Mouse (Mus musculus) heart, postnatal 0 days (tissue): Measurements from ENCODE around the gene Pkd1l1. TPM values are rescaled to one million over a fixed set of nuclear protein-coding genes. Genes with fewer than 3 reads are reported as not detected.

Source experiments
- ATAC-seq: fragments of 200-750 bp; cut with Nextera tagmentation; 2 replicates; pipeline ENCODE4 v1.8.0; 2017; ENCODE audit warnings: low read depth, moderate number of reproducible peaks, moderate library complexity; ENCODE audit not compliant: insufficient read depth
- DNase-seq: peaks from one replicate; pipeline ENCODE4 v3.0.0-alpha.2; 2016; ENCODE audit warnings: low spot score
- H3K27ac ChIP-seq: fragments of 300-500 bp; sonication (generic); 2 replicates; pipeline ENCODE4 v1.5.1; 2014; ENCODE audit warnings: low read depth, mild to moderate bottlenecking
- H3K27me3 ChIP-seq: fragments of 300-500 bp; sonication (generic); 2 replicates; pipeline ENCODE4 v1.6.1; 2014; ENCODE audit warnings: low read length, mixed read lengths; ENCODE audit not compliant: control insufficient read depth, insufficient read depth
- H3K36me3 ChIP-seq: fragments of 300-500 bp; sonication (generic); replicated peaks from 2 replicates; pipeline ENCODE4 v1.6.1; 2014; ENCODE audit warnings: low read length, mixed read lengths; ENCODE audit not compliant: control insufficient read depth, insufficient read depth
- H3K4me1 ChIP-seq: fragments of 300-500 bp; sonication (generic); 2 replicates; pipeline ENCODE4 v1.6.1; 2014; ENCODE audit warnings: antibody characterized with exemption; ENCODE audit not compliant: control insufficient read depth, insufficient read depth
- H3K4me2 ChIP-seq: fragments of 300-500 bp; sonication (generic); 2 replicates; pipeline ENCODE4 v1.6.1; 2014; ENCODE audit warnings: low read depth, mild to moderate bottlenecking, low read length, moderate library complexity
- H3K4me3 ChIP-seq: fragments of 300-500 bp; sonication (generic); 2 replicates; pipeline ENCODE4 v1.5.1; 2014; ENCODE audit warnings: low read depth, low read length
- H3K9ac ChIP-seq: fragments of 300-500 bp; sonication (generic); replicated peaks from 2 replicates; pipeline ENCODE4 v1.6.1; 2014; ENCODE audit warnings: low read depth, low read length, mixed read lengths
- H3K9me3 ChIP-seq: fragments of 300-500 bp; sonication (generic); replicated peaks from 2 replicates; pipeline ENCODE4 v1.6.1; 2016; ENCODE audit warnings: low read length; ENCODE audit not compliant: control insufficient read depth
- CTCF ChIP-seq: IDR thresholded peaks from 2 replicates; pipeline ENCODE4 v1.5.1; 2016; ENCODE audit warnings: antibody characterized with exemption, control low read depth, low read depth
- EP300 ChIP-seq: IDR thresholded peaks from 2 replicates; pipeline ENCODE4 v1.6.1; 2016; ENCODE audit warnings: antibody characterized with exemption, low read depth
- WGBS: fragments of 180-500 bp; shearing (Covaris S2); extraction: QIAGEN DNeasy Blood & Tissue Kit; methylation state at CpG from one replicate; pipeline ENCODE4 v1.1.7; 2014; 5-methylcytosine and 5-hydroxymethylcytosine counted together
- polyA plus RNA-seq: library from polyadenylated mRNA; unstranded; fragments of >200 nt; fragmentation: Nextera tagmentation; extraction: Ambion mirVana; gene quantifications from 2 replicates; pipeline ENCODE4 v1.2.1, GENCODE M21; 2015
- total RNA-seq: library from RNA; depleted of rRNA; stranded (reverse); fragments of >200 nt; gene quantifications from 2 replicates; pipeline ENCODE4 v1.2.3, GENCODE M21; 2014; ENCODE audit warnings: low replicate concordance

Pkd1l1 gene
- total and polyA plus RNA-seq, 2 experiments from 2014 or later: 0.01 TPM; not detected in 1

DNA sequence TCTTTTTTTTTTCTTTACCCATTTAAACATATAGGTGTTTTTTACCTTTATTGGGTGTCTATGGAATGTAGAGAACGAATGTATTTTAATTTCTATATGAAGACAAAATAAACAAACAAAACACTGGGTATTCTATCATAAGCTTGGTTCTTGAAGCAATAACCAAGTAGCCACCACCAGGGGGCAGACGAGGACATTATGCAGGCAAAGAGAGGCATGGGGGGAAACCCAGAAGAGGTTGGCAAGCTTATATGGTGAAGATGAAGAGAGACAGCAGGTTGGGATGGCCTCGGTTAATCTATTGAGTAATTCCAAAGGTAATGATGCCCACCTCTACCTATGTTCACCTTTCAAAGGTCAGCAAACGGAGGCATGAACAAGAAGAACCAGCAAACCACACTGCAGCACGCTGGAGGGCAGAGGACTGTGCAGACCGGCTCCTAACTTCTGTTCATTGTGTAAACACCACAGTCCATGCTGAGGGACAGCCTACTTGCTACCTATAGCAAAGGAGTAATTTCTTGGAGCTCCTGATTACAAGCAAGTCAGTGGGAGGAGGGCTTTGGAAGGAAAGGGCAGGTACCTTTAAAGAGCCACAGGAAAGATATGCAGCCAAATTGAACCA, 10.3 kb upstream of the Pkd1l1 start:
- H3K27ac ChIP-seq: no peak overlapping the region
- ATAC-seq (0 out of 2 replicates have a peak, but pooled peaks have one; percentile 17), DNase-seq (peak; percentile 52)
- WGBS: 39% methylated on average over 6 of the region's 6 CpGs
- H3K9me3 ChIP-seq: no peaks in the 10 kb centered on the region
- no peak overlapping the region for H3K9ac ChIP-seq
- no peaks in the 10 kb centered on the region for H3K27me3 ChIP-seq
- no peaks in the 10 kb centered on the region for H3K36me3 ChIP-seq
- no peak overlapping the region for H3K4me3 ChIP-seq
- TF ChIP-seq CTCF: peak; percentile 92
- TF ChIP-seq EP300: no peak
- no peak overlapping the region for H3K4me2 ChIP-seq
- H3K4me1 ChIP-seq: 0 out of 2 replicates have a peak, but pooled peaks cover 6% of the 10 kb centered on the region

GRCm38 (mm10) chr11:8978154-8978553, 5.1 kb upstream of the Pkd1l1 start:
- H3K27ac ChIP-seq: no peak overlapping the region
- H3K36me3 ChIP-seq: no peaks in the 10 kb centered on the region
- TF ChIP-seq EP300 (no peak), CTCF (no peak)
- H3K4me2 ChIP-seq: no peak overlapping the region
- ATAC-seq (no peak), DNase-seq (no peak)
- no peaks in the 10 kb centered on the region for H3K4me1 ChIP-seq
- 73% methylated on average over 4 of the region's 4 CpGs for WGBS
- no peak overlapping the region for H3K9ac ChIP-seq
- H3K9me3 ChIP-seq: no peaks in the 10 kb centered on the region
- no peaks in the 10 kb centered on the region for H3K27me3 ChIP-seq
- H3K4me3 ChIP-seq: no peak overlapping the region

DNA sequence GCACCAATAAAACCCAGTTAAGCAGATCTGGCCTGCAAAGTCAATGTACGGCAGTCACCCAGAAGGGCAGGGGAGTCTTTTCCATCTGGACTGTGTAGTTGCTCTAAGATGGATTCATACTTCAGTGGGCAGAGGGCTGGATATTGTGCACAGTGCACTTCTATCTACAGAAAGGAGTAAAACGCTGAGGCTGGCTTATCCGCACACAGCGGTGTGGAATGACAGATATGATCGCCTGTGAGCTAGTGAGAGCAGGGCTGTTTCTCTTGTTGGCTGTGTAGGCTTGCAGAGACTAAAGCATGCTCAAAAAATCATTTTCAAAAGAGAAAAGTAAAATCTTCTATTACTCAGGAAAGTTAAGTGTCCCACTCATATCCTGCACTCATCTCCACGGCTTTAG, 973 bp downstream of the Pkd1l1 start:
- Histone ChIP-seq H3K27me3 (no peaks in the 10 kb centered on the region), H3K9ac (no peak overlapping the region)
- ATAC-seq: no peak

DNA sequence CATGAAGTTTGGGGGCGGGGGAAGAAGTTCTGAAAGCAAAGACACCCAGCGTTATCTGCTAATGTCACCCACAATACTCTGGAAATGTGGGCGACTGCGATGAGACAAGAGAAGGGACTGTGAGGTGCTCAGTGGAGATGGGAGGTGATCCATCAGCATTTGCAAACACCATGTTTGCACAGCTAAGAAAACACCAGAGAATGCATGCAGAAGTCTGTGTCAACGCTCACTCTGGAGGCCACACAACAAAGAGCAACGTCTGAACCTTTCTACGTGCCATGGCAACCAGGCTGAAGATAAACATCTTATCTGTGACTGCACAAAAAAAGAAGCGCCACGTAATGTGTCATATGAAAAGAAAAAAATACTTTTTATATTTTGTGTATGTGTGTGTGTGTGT, 2.6 kb downstream of the Pkd1l1 start:
- no peak overlapping the region for H3K4me3 ChIP-seq
- no peak overlapping the region for H3K27ac ChIP-seq
- TF ChIP-seq EP300: no peak
- no peak for TF ChIP-seq CTCF
- H3K9ac ChIP-seq: no peak overlapping the region
- H3K4me2 ChIP-seq: no peak overlapping the region
- ATAC-seq (no peak), DNase-seq (no peak)
- WGBS: 68% methylated on average over 9 of the region's 9 CpGs
- no peaks in the 10 kb centered on the region for H3K9me3 ChIP-seq
- H3K27me3 ChIP-seq: no peaks in the 10 kb centered on the region
- H3K4me1 ChIP-seq: no peaks in the 10 kb centered on the region
- H3K36me3 ChIP-seq: no peaks in the 10 kb centered on the region

More for the DNA sequence above, 973 bp downstream of the Pkd1l1 start:
- TF ChIP-seq CTCF: no peak
- TF ChIP-seq EP300: no peak
- Histone ChIP-seq H3K4me3 (no peak overlapping the region), H3K4me1 (no peaks in the 10 kb centered on the region), H3K27ac (no peak overlapping the region), H3K36me3 (no peaks in the 10 kb centered on the region), H3K4me2 (no peak overlapping the region), H3K9me3 (no peaks in the 10 kb centered on the region)
- DNase-seq: no peak
- 47% methylated on average over 6 of the region's 6 CpGs for WGBS

DNA sequence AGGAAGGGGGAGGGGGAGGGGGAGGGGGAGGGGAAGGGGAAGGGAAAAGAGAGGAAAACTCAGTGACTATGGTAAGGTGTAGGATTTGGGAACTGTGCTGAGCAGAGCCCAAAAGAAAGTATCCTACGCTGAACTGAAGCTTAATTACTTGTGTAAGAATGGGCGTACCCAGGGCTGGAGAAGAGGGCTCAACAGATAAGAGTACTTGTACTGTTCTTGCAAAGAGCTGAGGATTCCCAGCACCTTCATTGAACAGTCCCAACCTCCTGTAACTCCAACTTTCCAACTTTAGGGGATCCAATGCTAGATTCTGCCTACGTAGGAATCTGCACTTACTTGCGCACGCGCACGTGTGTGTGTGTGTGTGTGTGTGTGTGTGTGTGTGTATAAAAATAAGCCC, 5.0 kb downstream of the Pkd1l1 start:
- H3K36me3 ChIP-seq: no peaks in the 10 kb centered on the region
- no peak overlapping the region for H3K27ac ChIP-seq
- DNase-seq (no peak), ATAC-seq (no peak)
- no peaks in the 10 kb centered on the region for H3K27me3 ChIP-seq
- H3K4me2 ChIP-seq: no peak overlapping the region
- no peaks in the 10 kb centered on the region for H3K9me3 ChIP-seq
- TF ChIP-seq EP300: no peak
- no peak for TF ChIP-seq CTCF
- no peaks in the 10 kb centered on the region for H3K4me1 ChIP-seq
- H3K9ac ChIP-seq: no peak overlapping the region
- 92% methylated on average over 7 of the region's 7 CpGs for WGBS
- H3K4me3 ChIP-seq: no peak overlapping the region

- H3K4me3 ChIP-seq: no peak overlapping the region
- no peaks in the 10 kb centered on the region for H3K9me3 ChIP-seq
- DNase-seq: no peak
- no peaks in the 10 kb centered on the region for H3K36me3 ChIP-seq
- 72% methylated on average over 10 of the region's 10 CpGs for WGBS
- no peak overlapping the region for H3K9ac ChIP-seq
- ATAC-seq: no peak
- TF ChIP-seq EP300 (no peak), CTCF (no peak)
- no peaks in the 10 kb centered on the region for H3K27me3 ChIP-seq
- no peaks in the 10 kb centered on the region for H3K4me1 ChIP-seq
- no peak overlapping the region for H3K27ac ChIP-seq
- H3K4me2 ChIP-seq: no peak overlapping the region
These were observed 14.5 kb downstream of the Pkd1l1 start for GRCm38 (mm10) chr11:8958572-8958971.
